Mouse (Mus musculus) liver (tissue): ENCODE measurements around the gene Ccnj.
A peak's percentile ranks its signal among the peaks of the same experiment; 100 is the strongest.

Experiments used
- DNase-seq: peaks from one replicate; pipeline ENCODE4 v3.0.0-alpha.2; 2020; ENCODE audit warnings: mixed read lengths

The Ccnj gene

GRCm38 (mm10) chr19:40830703-40831415, at the start of gene Ccnj:
Gene Ccnj, plus strand, starts transcription at chr19:40831279.
- peak; percentile 93 for DNase-seq

- DNase-seq, result no peak
These were observed 42.9 kb upstream of the Ccnj start for GRCm38 (mm10) chr19:40788004-40788714.

GRCm38 (mm10) chr19:40788715-40789084, 42.4 kb upstream of the Ccnj start:
- no peak for DNase-seq

GRCm38 (mm10) chr19:40805176-40805737, 25.8 kb upstream of the Ccnj start:
- no peak for DNase-seq

- no peak for DNase-seq
These were observed 21.2 kb upstream of the Ccnj start for GRCm38 (mm10) chr19:40809858-40810257.

- no peak for DNase-seq
These were observed 19.2 kb upstream of the Ccnj start for GRCm38 (mm10) chr19:40811840-40812239.

GRCm38 (mm10) chr19:40812778-40813177, 18.3 kb upstream of the Ccnj start:
- peak; percentile 45 for DNase-seq

GRCm38 (mm10) chr19:40813385-40813784, 17.7 kb upstream of the Ccnj start:
- peak; percentile 91 for DNase-seq

- DNase-seq, result no peak
These were observed 15.4 kb upstream of the Ccnj start for GRCm38 (mm10) chr19:40815645-40816183.

GRCm38 (mm10) chr19:40817901-40818532, 13.1 kb upstream of the Ccnj start:
- peak; percentile 27 for DNase-seq

GRCm38 (mm10) chr19:40818764-40819163, 12.3 kb upstream of the Ccnj start:
- peak; percentile 83 for DNase-seq

- no peak for DNase-seq
These were observed 9.7 kb upstream of the Ccnj start for GRCm38 (mm10) chr19:40821306-40821825.

- DNase-seq, result no peak
These were observed 5.4 kb upstream of the Ccnj start for GRCm38 (mm10) chr19:40825636-40826035.

- DNase-seq, result no peak
These were observed 4.3 kb upstream of the Ccnj start for GRCm38 (mm10) chr19:40826735-40827134.

- no peak for DNase-seq
These were observed 881 bp upstream of the Ccnj start for GRCm38 (mm10) chr19:40830198-40830597.

- peak; percentile 68 for DNase-seq
These were observed 530 bp downstream of the Ccnj start for GRCm38 (mm10) chr19:40831416-40832201.

- no peak for DNase-seq
These were observed 1.3 kb downstream of the Ccnj start for GRCm38 (mm10) chr19:40832361-40832760.

- no peak for DNase-seq
These were observed 3.4 kb downstream of the Ccnj start for GRCm38 (mm10) chr19:40834436-40834835.

GRCm38 (mm10) chr19:40838205-40838604, 7.1 kb downstream of the Ccnj start:
- DNase-seq, result no peak

- no peak for DNase-seq
These were observed 9.2 kb downstream of the Ccnj start for GRCm38 (mm10) chr19:40840303-40840702.

- no peak for DNase-seq
These were observed 10.0 kb downstream of the Ccnj start for GRCm38 (mm10) chr19:40841083-40841482.

GRCm38 (mm10) chr19:40841593-40841992, 10.5 kb downstream of the Ccnj start:
- DNase-seq, result no peak
